Mouse (Mus musculus) myocyte (in vitro differentiated cells): ENCODE data around the gene Srsf2.
A peak's percentile ranks its signal among the peaks of the same experiment; 100 is the strongest.

Source experiments
- MYOD1 ChIP-seq, 3 experiments: IDR thresholded peaks; one replicate each; pipeline ENCODE4 v1.6.1; 2011; ENCODE audit warnings: control low read depth in 2 of 3, low read depth in 2 of 3, mild to moderate bottlenecking in 2 of 3, moderate library complexity in 1 of 3; ENCODE audit not compliant: insufficient read length in 2 of 3, control insufficient read depth in 1 of 3
- MYOG ChIP-seq, 3 experiments: IDR thresholded peaks; one replicate each; pipeline ENCODE4 v1.6.1; 2011; ENCODE audit warnings: control low read depth in 2 of 3, low read depth in 2 of 3, mild to moderate bottlenecking in 2 of 3; ENCODE audit not compliant: insufficient read length in 2 of 3, control insufficient read depth in 1 of 3, insufficient read depth in 1 of 3
- POLR2A ChIP-seq: IDR thresholded peaks from one replicate; pipeline ENCODE4 v1.6.1; 2011; ENCODE audit warnings: low read depth, mild to moderate bottlenecking, control low read depth, moderate library complexity; ENCODE audit not compliant: insufficient read length
- POLR2AphosphoS2 ChIP-seq: IDR thresholded peaks from one replicate; pipeline ENCODE4 v1.6.1; 2011; ENCODE audit warnings: low read depth, control low read depth; ENCODE audit not compliant: insufficient read length
- REST ChIP-seq: IDR thresholded peaks from one replicate; pipeline ENCODE4 v1.6.1; 2011; ENCODE audit warnings: mild to moderate bottlenecking, control low read depth, moderate library complexity; ENCODE audit not compliant: insufficient read depth, insufficient read length
- TCF12 ChIP-seq: IDR thresholded peaks from one replicate; pipeline ENCODE4 v1.6.1; 2011; ENCODE audit warnings: mild to moderate bottlenecking, control low read depth; ENCODE audit not compliant: poor library complexity, insufficient read depth, severe bottlenecking
- USF1 ChIP-seq: IDR thresholded peaks from one replicate; pipeline ENCODE4 v1.6.1; 2011; ENCODE audit warnings: low read depth, mild to moderate bottlenecking, control low read depth, moderate library complexity

DNA sequence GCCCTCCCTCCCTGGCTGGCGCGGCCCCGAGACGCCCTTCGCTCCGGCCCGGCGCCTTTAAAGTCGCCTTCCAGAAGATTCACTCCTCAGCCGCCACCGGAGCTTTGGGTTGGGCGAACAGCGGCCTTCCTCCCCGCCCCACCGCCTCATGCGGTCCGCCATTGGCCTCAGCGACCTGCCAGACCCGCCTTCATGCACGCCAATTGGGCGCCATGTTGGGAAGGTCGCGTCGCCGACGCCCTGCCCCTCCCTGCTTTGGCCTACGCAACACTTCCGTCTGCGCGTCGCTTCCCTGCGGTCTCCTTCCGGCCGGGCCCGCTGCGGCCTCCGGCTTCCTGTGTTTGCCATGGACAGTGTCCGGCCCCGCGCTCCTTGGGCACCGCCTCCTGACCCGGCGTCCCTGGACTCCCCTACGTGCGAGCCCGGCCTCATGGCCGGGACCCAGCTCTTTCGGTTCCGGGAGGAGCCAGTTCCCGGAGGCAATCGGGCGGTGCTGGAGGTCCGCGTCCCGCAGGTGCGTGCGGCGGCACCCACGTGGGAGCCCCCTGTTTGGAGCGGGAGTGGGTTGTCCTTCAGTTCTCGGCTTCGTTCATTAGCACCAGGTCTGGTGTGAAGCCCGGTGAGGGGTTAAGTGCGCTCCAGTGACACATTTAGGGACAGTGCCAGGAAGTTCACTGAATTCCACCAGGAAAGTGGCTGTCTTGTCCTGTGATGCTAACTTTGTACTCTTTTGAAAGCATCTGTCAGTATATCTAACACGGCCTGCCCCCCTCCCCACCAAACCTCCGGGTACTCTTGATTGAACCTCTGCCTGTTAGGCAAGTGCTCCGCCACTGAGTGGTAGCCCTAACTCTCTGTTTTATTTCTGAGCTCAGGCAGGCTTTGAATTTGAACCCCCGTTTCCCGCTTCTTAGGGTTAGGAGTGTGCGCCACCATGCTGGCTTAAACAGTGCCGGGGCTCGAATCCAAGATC, 9.3 kb downstream of the Srsf2 start, which contains the start of the genes Mettl23 and Jmjd6:
- TF ChIP-seq POLR2A (peak; percentile 50), MYOD1 (IDR thresholded peaks at IDR 0.05; ENCODE audit: control insufficient read depth in 1 of 3, insufficient read length in 2 of 3, low read depth in 2 of 3) (no peak), MYOG (IDR thresholded peaks at IDR 0.05; ENCODE audit: control insufficient read depth in 1 of 3, insufficient read depth in 1 of 3, insufficient read length in 2 of 3, low read depth in 2 of 3) (peak in 1 of 3 experiments; percentile 17), TCF12 (no peak), POLR2AphosphoS2 (peak; percentile 85), REST (peak; percentile 23), USF1 (no peak)
